Mouse (Mus musculus) kidney, adult 2 months (tissue): ENCODE data around the gene Cxcl10.

Experiments
- CTCF ChIP-seq: fragments of 200-500 bp; conservative IDR thresholded peaks from 2 replicates; pipeline ENCODE4 v1.5.1; 2011; ENCODE audit warnings: low read depth, mild to moderate bottlenecking, control low read depth, low read length, moderate library complexity, mixed read lengths; ENCODE audit not compliant: insufficient read depth, insufficient read length
- POLR2A ChIP-seq: fragments of 200-500 bp; IDR thresholded peaks from one replicate; pipeline ENCODE4 v1.6.1; 2011; ENCODE audit warnings: low read depth, low read length, control low read depth

GRCm38 (mm10) chr5:92389977-92390376 lies 41.3 kb upstream of the Cxcl10 start:
- TF ChIP-seq CTCF (no peak), POLR2A (no peak)
